Mouse (Mus musculus) gastrocnemius, postnatal 10 days (tissue): ENCODE measurements around the gene Scgb1b2. TPM values are rescaled to one million over a fixed set of nuclear protein-coding genes. Genes with fewer than 3 reads are reported as not detected.

Source experiments
- DNase-seq: peaks from one replicate; pipeline ENCODE4 v3.0.0; 2021; ENCODE audit warnings: mixed read lengths
- long read RNA-seq, 2 experiments: library from polyadenylated mRNA; stranded (forward); transcript quantifications; one replicate each; pipeline ENCODE4 v2.0.0; 2021
- total RNA-seq, 2 experiments: library from RNA; stranded (reverse); gene quantifications; 2 replicates each; pipeline ENCODE4 v1.2.3; 2021

Scgb1b2 gene
- not detected for total RNA-seq
- long read RNA-seq, experiment 1 = 0 reads
- long read RNA-seq, experiment 2 = 0 reads

DNA sequence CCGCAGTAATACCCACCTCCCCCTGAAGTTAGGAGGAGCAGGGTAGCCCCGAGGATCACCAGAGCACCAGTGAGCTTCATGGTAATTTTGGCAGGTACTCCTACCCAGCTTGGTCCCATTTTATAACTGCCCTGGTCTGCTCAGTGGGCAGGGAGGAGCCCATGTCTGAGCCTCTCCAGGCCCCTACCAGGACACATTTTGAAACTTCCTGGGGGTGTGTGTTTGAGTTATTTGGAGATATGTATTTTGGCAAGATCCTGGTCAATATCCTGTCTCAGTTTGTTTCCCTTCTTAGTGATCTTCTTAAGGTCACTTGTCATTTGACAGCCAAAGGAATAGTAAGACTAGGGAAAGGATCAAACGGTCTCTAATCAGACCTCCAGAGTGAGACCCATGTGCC lies at the start of gene Scgb1b2:
Gene Scgb1b2, minus strand, starts transcription at position 101 of the 400 bp plus-strand sequence.
- DNase-seq = no peak

DNA sequence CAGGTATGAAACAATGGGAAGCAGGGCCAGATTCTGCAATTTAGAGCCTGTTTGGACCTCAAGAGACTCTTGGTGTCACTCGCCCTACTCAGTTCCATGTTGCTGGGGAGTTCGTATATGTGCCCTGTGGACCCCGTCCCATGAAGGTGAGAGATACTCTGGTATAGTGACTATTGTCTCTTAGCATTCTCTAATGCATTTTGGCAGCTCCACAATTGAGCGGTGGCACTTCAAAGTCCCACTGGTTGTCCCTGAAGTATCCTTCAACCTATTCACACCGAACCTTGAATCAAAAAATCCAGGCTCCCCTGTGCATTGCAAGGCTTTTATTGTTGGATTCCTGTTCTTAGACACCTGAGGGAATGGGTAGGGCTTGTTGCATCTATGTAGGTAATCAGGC lies 1.4 kb downstream of the Scgb1b2 start, which contains the start of gene Scgb2b2:
Gene Scgb2b2, plus strand, starts transcription at position 301 of the 400 bp plus-strand sequence.
- DNase-seq = no peak

Other genes with a start within 250 kb of the Scgb1b2 start
- 10 to 100 TPM; 10.1 to 21.5 TPM for gene Fxyd5, start 249.3 kb downstream of the Scgb1b2 start, total RNA-seq
- 1 to 10 TPM; 2.4 to 2.6 TPM for gene Fxyd7, start 240.4 kb downstream of the Scgb1b2 start, total RNA-seq
- 1,000 to 10,000 TPM; 1,112 to 1,150 TPM for gene Fxyd1, start 234.6 kb downstream of the Scgb1b2 start, total RNA-seq
- gene Lgi4, start 232.5 kb downstream of the Scgb1b2 start, total RNA-seq = 1 to 10 TPM; 8.4 to 9.9 TPM
- gene Fxyd3, start 215.1 kb downstream of the Scgb1b2 start, total RNA-seq = 1 to 10 TPM; 2.9 TPM
- 1 to 10 TPM; 6.8 to 7.8 TPM for gene Hpn, start 176.5 kb downstream of the Scgb1b2 start, total RNA-seq
- 100 to 1,000 TPM; 303 to 352 TPM for gene Scn1b, start 164.8 kb downstream of the Scgb1b2 start, total RNA-seq
- 10 to 100 TPM; 35.0 to 35.8 TPM for gene Gramd1a, start 135.9 kb downstream of the Scgb1b2 start, total RNA-seq
- gene Scgb2b2, start 1.3 kb downstream of the Scgb1b2 start, total RNA-seq = not detected
- gene Scgb2b3, start 70.3 kb upstream of the Scgb1b2 start, total RNA-seq = not detected
- not detected for gene Scgb1b3, start 83.8 kb upstream of the Scgb1b2 start, total RNA-seq